Mouse (Mus musculus): ENCODE measurements around the gene Car3.

- TF ChIP-seq NELFE (IDR thresholded peaks at IDR 0.05; ENCODE audit: low read depth, low read length): no peak
- TF ChIP-seq MYC (IDR thresholded peaks at IDR 0.05; ENCODE audit: low read depth, low read length): no peak
Measured at GRCm38 (mm10) chr3:14889716-14890409, 26.6 kb downstream of the Car3 start.

All from MEL (cell line).